Mouse (Mus musculus): ENCODE results near the gene Brpf3.
"Not testable (repeated sequence)": the region's sequence is repeated elsewhere in the genome, so short reads cannot be mapped to it uniquely, and the experiment has no call there.

The Brpf3 gene

DNA sequence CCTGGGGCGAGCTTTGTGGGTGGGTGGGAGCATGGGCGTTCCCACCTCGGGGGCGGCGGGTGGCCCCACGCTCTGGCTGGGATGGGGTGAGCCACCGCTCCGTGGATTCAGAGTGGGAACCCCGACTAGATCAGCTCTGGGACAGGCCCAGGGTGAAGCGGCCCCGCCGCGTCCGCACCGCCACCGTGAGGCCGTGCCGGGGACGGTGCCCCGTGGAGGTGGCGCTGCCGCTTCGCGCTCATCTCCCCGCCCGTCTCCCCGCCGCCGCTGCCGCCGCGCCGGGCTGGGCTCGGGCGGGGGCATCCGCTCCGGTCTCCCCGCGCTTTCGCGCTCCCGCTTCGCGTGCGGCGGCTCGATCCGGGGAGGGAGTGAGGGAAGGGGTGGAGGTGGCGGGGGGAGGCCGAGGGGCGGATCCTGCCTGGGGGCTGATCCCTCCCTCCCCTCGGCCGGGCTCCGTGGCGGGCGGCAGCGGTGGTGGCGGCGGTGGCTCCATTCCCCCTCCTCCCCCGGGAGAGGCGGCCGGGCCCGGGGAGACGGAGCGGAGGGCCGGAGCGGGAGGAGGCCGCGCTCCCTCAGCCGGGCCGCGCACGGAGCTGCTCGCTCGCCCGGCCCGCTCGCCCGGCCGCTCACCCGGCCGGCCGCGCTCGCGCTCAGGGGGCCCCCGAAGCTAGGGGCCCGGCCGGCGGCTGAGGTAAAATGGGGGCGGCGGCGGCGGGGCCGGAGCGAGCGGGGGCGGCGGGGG is at the start of gene Brpf3:
Gene Brpf3 (plus strand): TSS at position 420 of the 742 bp plus-strand sequence.
- DNase-seq (ENCODE audit: low spot score in 2 of 2): peak; percentile 74 to 80

DNA sequence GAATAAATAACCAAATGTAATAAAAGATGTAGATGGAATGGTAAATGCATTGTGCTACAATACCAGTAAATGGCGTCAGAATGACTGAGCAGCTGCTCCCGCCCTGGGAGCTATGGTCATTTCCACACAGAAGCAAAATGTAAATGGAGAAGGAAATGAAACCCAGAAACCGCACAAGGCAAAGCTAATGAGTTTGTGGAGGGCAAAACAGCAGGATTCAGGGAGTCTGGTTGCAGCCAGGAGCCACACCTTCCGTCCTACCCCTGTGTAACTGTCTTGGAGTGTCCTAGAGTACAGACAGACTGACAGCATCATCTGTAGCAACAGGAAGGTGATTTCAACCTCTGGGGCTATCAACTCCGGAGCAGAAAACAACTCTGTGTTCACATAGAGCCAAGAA is 44.4 kb upstream of the Brpf3 start:
- DNase-seq (ENCODE audit: low spot score in 2 of 2): no peak

DNA sequence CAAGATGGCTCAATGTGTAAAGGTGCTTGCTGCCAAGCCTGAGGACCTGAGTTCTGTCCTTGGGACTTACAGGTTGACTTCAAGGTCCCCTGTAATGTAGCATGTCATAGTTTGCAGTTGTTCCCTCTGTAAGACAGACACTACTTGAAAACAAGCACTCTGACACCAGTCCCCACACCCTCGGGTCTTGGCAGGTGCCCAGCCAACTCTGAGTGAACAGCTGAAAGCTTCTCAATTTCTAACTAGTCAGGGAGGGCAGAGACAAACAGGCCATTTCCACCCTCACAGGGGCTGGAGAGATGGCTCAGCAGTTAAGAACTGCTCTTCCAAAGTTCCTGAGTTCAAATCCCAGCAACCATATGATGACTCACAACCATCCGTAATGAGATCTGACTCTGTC is 43.4 kb upstream of the Brpf3 start:
- DNase-seq (ENCODE audit: low spot score in 2 of 2): no peak

DNA sequence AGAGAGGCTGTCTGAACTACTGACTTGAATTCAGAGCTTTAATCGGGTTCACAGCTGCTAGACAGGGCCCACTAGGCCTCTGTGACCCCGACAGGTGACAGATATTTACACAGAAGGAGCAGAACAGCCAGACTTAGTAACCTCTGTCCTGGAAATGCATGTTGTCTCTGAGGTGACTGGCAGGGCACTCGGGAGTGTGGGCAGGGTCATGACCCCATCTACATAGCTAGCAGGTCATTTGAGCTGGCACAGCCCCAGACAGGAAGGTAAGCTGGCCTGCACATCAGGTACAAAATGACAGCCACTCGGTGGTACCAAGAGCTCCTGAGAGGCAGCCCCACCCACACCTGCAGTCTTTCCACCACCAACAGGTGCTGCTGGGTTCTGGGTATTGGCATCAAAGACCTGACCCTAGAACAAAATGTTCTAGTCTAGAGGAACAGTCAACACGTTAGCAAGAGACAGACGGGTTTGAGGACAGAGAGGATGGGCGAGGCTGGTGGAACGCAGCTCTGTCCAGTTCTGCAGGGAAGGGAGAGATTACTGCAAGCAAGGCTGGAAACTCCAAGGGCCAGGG is 40.1 kb upstream of the Brpf3 start:
- DNase-seq (ENCODE audit: low spot score in 2 of 2): no peak

DNA sequence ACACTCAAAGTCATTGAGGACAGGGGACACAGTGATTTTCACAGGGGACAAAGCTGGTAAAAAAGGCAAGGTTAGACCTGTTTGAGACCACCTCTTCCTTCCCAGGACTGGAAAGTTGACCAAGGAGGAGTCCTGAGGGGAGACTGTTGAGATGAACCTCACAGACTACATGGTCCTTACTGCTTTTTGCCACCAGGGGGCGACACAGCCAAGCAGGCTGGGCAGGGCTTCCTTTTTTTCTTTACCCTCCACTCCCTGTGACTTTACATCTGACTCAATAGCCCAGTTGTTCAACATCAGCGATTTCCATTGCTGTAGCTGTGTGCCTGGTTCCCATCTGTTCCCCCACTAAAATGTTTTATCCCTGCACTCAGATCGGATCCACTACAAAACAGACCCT is 39.0 kb upstream of the Brpf3 start:
- DNase-seq (ENCODE audit: low spot score in 2 of 2): peak; percentile 58 to 67

DNA sequence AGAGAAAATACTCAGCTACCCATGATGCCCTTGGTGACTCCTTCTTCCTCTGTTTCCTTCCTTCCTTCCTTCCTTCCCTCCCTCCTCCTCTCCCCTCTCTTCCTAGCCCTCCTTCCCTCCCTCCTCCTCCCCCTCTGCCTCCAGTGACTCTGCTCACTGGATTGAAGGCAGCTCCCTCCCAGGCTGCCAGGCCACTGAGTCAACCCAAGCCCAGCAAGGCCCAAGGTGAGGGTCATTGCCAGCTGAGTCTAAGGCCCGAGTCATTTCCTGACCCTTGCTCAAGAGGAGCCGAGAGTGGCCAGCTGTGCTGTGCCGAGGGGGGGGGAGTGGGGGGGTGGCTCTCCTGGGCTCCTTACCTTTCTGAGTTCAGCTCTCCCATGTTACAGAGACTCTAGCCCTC is 34.7 kb upstream of the Brpf3 start:
- no peak for DNase-seq (ENCODE audit: low spot score in 2 of 2)

DNA sequence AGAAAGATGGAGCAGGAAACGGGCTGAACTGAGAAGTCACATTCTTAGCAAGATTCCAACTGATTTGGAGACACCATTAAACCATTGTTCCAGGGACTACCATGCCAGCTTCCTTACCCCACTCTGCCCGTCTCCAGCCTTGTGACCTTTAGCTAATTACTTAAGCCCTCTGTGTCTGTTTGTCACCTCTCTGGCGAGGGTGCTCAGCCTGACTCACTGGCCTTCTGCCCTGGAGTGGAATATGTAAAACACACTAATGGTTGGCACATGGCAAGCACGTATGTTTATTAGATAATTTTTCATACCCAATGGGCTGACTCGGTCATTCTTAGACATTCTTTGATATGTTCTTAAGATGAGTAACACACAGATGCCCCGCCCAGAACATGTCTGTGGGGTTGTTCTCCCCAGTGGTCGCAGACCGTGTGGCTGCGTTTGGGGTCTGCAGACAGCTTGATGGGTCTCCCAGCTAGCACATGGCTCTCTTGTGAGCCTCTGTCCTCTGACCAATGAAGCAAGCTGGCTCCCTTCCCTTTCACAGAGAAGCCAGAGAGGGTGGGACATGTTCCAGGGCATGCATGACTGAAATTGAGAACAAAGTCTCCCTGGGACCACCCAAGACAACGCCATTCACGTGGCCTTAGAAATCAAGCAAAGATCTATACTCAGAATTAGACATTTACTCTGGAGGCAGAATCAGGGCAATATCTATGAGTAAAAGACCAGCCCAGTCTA is 33.9 kb upstream of the Brpf3 start:
- no peak for DNase-seq (ENCODE audit: low spot score in 2 of 2)

DNA sequence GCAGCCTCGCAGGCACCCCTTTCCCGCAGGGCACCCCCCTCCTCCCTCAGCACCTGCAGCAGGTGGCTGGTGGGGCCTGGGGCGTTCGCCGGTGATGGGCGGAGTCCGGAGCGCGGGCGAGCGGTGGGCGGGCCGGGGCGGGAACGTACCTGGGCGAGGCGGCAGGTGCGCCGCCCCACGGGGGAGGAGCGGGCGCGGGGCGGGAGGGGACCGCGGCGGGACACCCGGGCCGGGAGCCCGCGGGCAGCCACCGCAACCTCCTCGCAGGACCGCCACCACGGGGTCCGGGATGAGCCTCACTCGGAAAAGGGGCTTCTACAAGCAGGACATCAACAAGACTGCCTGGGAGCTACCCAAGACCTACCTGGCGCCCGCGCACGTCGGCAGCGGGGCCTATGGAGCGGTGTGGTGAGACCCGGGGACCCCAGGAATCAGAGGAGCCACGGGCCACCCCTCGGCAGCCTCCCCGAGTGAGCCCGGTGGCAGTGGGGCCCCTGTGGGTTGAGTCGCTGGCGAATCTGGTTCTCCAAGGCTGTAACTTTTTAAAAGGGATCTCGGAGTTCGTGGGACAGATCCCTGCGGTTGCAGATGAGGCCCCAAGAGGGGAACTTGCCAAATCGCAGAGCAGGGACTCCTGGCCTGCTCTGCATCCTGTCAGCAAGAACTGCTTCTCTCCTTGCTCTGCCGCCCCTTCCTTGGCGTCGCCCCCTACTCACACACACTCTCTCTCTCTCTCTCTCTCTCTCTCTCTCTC is 31.6 kb upstream of the Brpf3 start, which contains the start of gene Mapk13:
Gene Mapk13 (plus strand): TSS at position 177 of the 754 bp plus-strand sequence.
- peak in 1 of 2 experiments; percentile 53 for DNase-seq (ENCODE audit: low spot score in 2 of 2)

DNA sequence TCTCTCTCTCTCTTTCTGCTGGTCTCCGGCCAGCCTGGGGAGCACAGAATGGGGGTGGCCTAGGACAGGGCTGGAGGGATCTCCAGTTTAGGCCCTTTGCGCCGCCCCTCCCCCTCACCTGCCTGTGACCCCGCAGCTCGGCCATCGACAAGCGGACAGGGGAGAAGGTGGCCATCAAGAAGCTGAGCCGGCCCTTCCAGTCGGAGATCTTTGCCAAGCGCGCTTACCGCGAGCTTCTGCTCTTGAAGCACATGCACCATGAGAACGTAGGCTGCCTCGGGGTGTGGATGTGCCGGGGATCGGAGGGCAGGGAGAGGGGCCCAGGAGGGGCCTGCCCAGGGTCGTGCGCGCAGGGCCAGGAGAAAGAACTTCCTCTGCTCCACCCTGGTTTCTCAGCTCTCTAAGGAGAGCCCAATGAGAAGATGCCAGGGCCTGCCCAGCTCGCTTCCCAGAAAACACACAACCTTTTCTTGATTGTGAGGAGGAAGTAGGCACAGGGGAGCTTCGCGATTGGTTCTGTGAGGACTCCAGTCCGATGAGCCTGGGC is 30.9 kb upstream of the Brpf3 start:
- peak; percentile 19 to 45 for DNase-seq (ENCODE audit: low spot score in 2 of 2)

DNA sequence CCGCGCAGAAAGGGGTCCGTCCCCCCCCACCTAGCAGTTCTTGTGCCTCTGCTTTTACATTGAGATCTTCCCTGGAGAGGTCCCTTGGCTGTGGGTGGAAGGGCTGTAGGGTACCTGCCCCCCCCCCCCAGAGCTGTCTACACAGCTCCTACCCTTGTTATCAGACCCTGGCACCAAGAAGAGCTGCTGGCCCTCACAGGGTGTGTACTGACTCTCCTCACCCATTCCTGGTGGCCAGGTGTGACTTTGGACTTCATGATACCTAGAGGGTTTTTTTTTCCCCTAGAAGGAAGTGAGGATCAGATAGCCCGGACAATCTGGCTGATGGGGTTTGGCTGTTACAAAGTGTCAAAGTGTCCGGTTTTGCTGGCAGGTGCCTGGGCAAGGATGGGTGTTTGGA is 29.6 kb upstream of the Brpf3 start:
- DNase-seq (ENCODE audit: low spot score in 2 of 2): no peak

DNA sequence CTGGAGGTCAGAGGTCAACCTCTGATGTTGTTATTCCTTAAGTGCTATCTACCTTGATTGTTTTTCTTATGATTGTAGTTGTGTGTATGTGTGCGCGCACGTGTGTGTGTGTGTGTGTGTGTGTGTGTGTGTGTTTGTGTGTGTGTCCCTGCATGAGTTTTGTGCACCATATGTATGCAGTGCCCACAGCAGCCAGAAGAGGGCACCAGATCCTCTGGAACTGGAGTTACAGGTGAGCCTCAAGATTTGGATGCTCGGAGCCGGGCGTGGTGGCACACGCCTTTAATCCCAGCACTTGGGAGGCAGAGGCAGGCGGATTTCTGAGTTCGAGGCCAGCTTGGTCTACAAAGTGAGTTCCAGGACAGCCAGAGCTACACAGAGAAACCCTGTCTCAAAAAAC is 26.6 kb upstream of the Brpf3 start:
- not testable (repeated sequence) for DNase-seq (ENCODE audit: low spot score in 2 of 2)

DNA sequence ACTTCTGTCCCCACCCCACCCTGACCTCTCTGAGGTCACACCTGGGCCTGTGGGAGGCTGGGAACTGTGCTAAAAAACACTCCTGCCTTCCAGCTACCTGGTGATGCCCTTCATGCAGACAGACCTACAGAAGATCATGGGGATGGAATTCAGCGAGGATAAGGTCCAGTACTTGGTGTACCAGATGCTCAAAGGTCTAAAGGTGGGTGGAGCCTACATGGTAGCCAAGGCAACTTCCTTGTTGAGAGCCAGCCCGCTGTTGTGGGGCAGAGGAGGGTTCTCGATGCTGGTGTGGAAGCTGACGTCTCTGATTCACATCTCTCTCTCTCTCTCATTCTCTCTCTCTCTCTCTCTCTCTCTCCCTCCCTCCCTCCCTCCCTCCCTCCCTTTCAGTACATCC is 25.7 kb upstream of the Brpf3 start:
- no peak for DNase-seq (ENCODE audit: low spot score in 2 of 2)

DNA sequence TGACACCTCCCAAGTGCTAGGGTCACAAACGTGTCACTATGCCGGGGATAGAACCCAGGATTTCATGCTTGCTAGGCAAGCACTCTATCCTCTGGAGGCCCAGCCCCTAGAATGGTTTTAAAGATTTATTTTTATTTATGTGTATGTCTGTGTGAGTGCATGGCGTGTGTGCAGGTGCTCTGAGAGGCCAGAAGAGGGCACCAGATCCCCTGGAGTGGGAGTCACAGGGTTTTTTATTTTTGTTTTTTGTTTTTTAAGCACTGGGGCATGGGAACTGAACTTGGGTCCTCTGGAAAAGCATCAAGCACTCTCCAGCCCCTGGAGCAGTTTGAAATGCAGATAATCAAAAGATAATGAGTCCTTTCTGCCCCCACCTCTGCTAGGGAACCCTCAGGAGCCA is 24.1 kb upstream of the Brpf3 start:
- DNase-seq (ENCODE audit: low spot score in 2 of 2): no peak

DNA sequence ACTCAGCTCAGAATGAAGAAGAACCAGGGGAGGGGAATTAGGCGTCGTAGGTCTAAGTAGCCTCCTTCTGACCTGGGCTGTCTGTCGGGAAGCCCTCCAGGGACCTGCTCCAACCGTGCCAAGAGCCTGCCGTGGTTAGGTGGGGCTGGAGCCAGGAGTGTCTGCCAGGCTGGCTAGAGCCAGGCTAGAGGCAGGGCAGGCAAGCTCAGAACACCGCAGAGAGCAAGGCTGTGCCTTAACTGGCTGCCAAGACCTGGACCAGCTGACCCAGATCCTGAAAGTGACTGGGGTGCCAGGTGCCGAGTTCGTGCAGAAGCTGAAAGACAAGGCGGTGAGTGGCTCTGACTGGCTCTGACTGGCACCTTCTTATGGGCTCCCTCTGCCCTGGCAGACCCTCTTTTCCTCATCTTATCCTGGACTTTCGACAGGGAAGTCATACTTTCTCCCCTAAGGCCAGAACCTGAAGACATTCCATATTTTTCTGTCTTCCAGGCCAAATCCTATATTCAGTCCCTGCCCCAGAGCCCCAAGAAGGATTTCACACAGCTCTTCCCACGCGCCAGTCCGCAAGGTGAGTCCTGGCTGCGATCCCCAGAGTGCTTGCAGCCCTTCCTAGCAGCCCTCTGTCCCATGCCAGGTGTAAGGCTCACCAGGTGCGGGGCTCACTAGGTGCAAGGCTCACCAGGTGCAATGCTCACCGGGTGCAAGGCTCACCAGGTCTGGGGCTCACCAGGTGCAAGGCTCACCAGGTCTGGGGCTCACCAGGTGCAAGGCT is 23.5 kb upstream of the Brpf3 start:
- no peak for DNase-seq (ENCODE audit: low spot score in 2 of 2)

DNA sequence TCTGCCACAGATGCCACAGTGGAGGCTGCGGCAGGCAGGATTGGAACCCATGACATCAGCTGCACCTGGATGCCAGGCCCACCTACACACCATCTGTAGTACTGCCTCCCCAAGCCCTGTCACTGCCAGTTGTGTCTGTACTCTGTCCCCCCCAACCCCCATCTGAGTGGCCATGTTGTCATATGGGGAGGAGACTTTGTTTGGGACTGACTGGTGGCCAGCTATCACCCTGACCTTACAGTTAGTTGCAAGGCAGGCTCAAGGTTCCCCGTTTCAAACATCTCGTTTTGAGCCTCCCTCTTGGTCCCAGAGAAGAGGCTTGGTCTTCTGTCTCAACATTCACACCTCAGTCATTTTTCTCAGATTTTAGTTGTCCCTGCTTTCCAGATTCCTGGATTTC is 21.2 kb upstream of the Brpf3 start:
- no peak for DNase-seq (ENCODE audit: low spot score in 2 of 2)

DNA sequence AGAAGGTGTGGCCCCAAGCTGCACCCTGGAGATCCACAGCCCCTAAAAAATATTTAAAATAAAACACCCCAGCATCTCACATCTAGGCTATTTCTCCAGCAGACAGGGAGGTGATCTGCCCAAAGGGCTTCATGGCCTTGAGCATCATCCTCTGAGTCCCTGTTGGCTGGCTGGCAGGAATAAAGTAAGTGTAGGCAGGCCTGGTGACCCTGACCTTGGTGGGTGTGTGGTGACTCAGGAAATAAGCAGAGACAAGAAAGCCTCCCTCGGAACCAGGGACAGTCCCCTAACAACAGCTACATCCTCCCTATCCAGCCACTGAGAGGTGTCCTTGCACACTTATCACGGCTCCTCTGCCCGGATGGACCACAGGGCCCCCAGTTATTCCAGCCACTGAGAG is 20.1 kb upstream of the Brpf3 start:
- DNase-seq (ENCODE audit: low spot score in 2 of 2): no peak

DNA sequence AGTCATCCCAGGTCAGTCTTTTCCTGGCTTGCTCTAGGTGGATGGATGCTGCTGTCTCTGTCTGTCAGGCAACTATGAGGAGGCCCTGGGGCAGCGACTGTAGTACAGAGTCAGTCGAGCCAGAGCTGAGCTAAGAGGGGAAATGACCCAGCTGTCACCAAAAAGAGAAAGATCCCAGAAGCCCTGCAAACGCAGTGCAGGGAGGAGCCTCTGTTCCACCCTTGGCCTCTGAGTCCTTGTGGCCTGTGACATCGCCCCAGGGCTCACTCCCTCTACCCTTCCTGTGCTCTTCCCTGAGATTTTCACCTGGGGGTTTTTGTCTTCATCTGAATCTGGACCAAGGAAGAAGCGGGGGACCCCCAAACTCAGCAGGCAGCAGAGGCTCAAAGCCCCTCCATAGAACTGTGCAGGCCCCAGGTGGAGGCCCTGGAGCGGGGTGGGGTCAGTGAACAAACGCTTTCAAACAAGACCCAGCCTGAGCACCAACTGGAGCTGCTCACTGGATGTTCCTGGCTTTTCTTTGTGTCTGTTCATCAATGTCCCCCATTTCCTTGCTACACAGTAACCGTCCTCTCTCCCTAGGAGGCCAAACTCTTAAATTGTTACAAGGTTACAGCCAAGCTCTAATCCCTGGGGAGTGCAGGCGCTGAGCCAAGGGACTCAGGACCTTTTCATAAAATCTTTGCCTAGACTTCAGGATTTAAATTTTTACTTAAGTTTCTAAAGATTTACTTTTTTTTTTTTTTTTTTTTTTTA is 19.4 kb upstream of the Brpf3 start:
- no peak for DNase-seq (ENCODE audit: low spot score in 2 of 2)

DNA sequence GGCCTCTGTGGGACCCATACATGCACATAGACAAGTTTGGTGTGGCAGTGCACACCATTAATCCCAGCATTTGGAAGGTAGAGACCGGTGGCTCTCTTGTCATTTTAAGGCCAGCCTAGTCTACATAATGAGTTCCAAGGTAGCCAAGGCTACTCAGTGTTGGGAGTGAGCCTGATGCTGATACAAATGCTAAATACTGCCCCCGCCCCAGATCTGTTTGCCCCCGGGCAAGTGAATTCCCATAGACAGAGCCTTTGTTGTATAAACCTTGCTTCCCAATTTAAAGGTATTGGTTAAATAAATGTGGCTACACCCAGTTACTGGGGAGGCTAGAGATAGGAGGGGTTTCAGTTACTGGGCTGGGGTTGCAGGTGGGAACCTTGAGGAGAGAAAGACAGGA is 15.9 kb upstream of the Brpf3 start:
- no peak for DNase-seq (ENCODE audit: low spot score in 2 of 2)

DNA sequence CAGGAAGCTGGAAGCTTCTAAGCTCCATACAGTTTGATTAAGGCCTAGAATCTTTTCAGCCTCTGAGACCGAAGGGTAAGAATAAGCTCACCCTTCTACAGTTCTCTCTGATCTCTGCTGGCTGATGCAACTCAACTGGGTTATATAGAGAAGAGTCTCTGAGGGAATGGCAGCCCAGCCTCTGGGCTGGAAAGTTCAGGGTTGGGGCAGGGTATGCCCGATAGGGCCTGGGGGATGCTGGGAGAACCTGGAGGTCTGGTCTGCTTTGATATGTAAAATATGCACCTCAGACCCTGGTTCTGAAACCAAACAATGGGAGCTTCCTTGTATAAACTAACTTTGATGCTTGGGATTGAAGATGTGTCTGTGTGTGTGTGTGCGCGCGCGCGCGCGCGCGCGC is 13.4 kb upstream of the Brpf3 start:
- DNase-seq (ENCODE audit: low spot score in 2 of 2): no peak

DNA sequence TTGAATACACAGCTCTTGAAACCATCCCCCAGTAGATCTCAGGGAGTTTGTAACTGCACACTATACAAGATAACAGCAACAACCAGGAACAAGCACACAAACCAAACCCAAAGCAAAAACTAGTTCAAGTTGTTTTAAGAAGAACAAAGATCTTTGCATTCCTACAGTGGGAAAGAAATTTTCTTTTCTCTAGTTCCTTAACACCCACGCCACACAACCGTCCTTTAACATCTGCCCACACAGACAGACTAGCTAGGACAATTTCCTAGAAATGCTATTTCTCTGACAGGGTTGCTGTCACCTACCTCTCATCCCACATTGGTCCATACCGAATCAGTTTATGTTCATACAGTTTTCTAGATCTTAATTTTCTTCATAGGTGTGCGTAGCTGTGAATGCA is 3.9 kb upstream of the Brpf3 start:
- DNase-seq (ENCODE audit: low spot score in 2 of 2): no peak
